Mouse (Mus musculus): ENCODE results near the gene Spata17.
A peak's percentile ranks its signal among the peaks of the same experiment; 100 is the strongest.

The Spata17 gene

DNA sequence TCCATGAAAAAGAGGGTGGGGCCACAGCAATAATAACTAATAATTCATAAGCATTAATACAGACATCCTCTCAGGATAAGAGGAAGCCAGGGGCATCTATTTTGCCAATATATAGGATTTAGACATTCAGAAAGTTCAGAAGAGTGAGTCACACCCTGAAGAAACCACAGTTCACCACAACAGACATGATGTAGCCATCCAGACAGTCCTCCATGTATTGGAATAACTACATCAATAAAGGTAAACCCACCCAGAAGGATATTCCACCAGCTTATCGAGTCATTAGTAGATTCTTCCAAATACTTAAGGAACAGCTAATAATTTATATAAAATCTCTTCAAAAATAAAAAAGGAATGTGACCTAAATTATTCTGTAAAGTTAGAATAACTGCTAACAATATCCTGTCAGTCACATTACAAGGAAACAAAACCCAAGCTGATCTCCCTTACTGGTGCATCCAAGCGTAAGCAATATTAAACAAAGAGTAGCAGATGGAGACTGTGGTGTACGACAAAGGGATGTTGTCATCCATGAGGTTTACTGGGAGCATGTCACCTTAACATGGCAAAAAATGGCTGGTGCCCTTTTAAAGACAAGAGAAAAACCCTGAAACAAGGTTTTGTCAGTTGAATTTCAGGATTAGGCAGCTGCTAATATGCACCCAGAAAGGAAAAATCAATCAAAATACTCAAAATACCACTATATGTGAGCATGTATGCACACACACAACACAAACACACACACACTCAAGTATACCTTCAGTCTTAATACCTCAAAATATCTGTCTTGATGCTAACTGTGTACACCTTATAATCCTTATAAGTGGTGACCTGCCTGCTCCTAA lies 138.8 kb downstream of the Spata17 start:
- no peak for DNase-seq

GRCm38 (mm10) chr1:187059874-187060273 lies 155.4 kb downstream of the Spata17 start:
- DNase-seq = no peak

DNA sequence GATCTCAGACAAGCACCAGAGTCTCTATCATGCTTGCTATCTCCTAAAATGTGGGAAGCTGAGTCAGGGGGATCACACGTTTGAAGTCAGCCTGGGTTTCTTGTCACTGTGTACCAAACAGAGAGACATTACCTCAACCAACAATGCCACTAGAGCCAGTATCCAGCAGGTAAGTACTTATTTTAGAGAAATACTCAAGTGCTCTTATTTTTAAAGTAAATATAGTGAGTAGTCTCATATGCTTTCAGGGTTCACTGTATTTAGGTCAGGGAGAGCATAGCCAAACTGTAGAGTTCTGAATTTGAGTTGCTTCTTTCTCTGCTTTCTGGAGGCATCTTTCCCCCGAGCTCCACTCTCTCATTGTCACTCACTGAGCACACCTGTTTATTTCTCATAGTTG lies 160.9 kb downstream of the Spata17 start:
- no peak for DNase-seq

GRCm38 (mm10) chr1:187053862-187054261 lies 161.4 kb downstream of the Spata17 start:
- no peak for DNase-seq

- DNase-seq = no peak
Measured at GRCm38 (mm10) chr1:187052532-187052931, 162.7 kb downstream of the Spata17 start.

GRCm38 (mm10) chr1:187051296-187051695 lies 164.0 kb downstream of the Spata17 start:
- DNase-seq = no peak

- DNase-seq = no peak
Measured at GRCm38 (mm10) chr1:187048681-187049288, 166.5 kb downstream of the Spata17 start.

DNA sequence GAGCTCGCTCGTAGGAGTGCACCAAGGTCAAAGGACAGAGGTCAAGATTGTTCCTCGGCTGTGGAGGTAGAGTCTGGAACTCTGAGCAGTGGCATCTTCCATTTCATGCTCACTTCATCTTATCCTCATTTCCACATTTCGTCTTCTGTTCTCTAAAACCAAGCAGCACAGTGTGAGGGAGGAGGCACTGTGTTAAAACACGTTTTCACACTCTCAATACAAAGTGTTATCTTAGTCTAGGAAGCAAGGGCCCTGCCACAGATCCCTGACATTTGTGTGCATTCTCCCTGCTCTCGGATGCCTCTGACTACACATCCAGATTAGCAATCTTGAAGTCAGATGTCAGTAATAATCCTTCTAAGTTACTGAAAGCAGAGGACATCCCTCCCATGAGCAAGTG lies 170.5 kb downstream of the Spata17 start:
- DNase-seq = no peak

DNA sequence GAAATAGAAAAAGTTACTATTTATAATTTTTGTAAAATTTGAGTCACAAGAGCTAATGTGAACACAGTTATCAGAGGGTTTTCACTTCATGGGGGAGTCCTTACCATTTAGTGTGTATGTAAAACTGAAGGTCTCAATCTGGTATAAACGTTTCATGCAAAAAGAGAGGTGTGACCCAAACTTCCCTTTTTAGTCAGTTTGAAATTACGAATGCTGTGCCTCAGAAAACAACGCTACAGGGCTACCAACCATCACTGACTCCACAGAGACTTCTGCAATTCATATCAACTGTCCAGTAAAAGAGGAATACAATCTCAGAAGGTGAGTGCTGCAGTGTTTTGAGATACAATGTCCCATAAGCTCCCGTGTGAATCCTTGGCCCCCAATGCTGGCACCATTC lies 175.5 kb downstream of the Spata17 start:
- DNase-seq = no peak

DNA sequence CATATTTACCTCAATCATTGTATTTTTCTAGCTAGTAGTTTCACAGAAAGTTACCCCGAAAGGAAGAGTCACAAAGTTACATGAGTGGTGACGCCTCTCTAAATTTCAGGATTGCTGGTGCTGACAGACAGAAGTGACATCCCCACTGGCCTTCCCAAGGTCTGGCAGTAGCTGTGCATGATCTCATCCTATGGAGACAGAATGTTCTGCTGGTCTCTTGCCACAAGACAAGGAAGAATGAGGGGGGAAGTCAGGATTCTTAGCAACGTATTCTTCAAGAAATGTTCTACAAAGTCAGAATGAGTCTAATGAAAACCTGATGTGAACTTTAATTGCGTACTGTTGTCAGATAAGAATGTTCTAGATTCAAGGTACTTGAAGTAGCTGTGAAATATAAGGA lies 179.5 kb downstream of the Spata17 start:
- DNase-seq = no peak

DNA sequence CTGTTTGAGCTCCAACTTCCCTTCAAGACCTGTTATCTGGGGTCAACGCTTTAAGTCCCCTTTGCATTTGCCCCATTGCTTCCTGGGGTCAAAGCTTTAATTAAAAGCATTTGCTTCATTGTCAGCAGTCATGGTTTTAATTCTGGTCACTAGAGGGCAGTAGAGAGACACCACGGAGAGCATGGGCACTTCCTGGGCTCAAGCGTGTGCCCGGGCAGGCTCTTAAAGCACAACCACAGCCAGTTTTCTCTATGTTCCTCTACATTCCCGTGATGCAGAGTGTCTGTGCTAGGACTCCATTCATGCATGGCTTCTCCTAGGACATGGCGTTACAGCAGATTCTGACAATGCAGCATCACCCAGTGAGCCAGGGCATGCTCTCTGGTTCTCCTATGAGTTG lies 183.5 kb downstream of the Spata17 start:
- peak; percentile 22 for DNase-seq

- no peak for DNase-seq
Measured at GRCm38 (mm10) chr1:187028841-187029240, 186.4 kb downstream of the Spata17 start.

DNA sequence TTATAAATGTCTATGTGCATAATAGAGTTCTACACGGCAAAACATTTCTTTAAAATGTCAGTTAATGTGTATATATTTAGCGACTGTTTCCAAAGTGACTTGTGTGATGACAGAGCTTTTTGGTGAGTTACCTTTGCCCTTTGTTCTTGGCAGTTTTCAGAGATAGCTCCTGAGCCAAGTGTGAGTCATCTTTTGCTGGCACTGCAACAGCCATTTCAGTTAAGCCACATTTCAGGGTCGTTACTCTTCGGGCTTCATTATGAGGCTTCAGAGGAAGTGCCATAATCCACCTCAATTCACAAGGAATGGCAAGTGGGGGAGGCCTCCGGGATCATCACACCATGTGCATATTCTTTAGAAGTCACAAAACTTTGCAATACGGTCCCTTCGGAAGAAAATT lies 195.3 kb downstream of the Spata17 start:
- no peak for DNase-seq

DNA sequence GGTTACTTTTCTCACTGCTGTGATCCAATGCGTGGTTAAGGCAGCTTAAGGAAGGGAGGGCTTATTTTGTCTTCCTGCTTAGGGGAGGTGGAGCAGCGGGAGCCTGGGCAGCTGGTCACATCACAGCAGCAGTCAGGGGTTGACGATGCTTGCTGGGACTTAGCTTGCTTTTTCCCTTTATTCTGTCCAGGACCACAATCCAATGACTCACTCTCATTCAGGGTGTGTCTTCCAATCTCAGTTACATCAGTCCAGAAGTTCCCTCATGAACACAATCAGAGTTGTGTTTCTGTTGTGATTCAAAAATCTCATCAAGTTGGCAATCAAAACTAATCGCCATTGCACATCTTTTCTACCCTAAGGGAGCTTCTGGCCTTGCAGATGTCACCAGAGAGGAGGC lies 199.1 kb downstream of the Spata17 start:
- DNase-seq = no peak

- DNase-seq = no peak
Measured at GRCm38 (mm10) chr1:187015673-187016072, 199.6 kb downstream of the Spata17 start.

GRCm38 (mm10) chr1:187014141-187014540 lies 201.1 kb downstream of the Spata17 start:
- DNase-seq = no peak

DNA sequence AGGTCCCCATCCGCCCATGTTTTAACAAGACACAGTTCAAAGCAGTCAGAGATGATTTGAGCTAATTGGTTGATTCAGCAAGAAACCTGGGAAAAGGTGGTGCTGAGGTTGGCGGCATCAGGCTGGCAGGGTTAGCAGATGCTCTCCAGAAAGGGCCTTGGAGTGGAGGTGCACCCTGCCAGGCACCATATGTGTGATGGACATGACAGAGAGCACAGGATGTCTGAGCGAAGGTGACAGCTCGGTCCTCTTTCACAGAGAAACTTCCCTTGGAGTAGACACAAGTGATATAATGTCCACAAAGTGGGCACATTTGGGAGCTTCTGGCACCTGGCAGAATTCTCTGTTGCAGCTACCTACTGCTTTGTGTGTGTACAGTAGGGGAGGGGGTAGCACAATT lies 203.7 kb downstream of the Spata17 start:
- DNase-seq = no peak

DNA sequence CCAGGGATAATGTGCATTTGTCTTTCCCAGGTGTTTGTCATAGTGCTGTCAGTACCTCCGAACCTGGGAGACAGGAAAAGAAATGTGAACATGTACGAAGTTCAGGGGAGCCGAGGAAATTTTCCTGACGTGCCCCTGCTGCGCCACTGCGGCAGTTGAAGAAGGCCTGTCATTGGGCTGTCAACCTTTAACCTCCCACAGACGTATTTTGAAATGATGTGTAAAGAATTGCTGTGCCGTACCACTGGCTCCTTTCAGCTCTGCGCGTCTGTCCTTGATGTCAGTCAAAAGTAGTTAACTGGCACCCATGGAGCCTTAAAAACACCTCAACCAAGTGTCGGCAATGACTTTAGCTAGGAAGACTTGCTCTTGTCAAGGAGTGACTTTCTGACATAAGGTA lies 205.2 kb downstream of the Spata17 start:
- no peak for DNase-seq

- no peak for DNase-seq
Measured at GRCm38 (mm10) chr1:187008236-187008635, 207.0 kb downstream of the Spata17 start.

GRCm38 (mm10) chr1:187006227-187006925 lies 208.9 kb downstream of the Spata17 start:
- no peak for DNase-seq

- DNase-seq = no peak
Measured at GRCm38 (mm10) chr1:187004306-187004705, 211.0 kb downstream of the Spata17 start.

DNA sequence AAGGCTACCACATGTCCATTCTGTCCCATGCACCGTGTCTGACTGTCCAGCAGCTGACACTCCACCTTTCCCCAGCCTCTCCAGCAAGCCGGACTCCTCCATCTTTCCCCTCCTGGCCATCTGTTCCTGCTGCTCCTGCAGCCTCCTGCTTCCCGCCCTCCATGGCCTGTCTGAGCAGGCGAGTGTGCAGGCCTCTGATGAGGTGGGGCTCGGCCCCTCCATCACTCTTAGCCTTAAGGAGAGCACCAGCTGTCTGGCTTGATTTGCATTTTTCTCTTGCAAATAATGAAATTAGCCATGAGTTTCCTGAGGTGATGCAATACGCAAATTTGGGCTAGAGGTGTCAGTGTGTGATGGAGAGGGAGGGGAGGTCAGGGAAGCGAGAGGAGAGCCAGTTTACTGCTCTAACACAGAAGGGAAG lies 211.8 kb downstream of the Spata17 start:
- no peak for DNase-seq

- no peak for DNase-seq
Measured at GRCm38 (mm10) chr1:186997596-186998304, 217.5 kb downstream of the Spata17 start.
